Mouse (Mus musculus) heart, adult 18-20 months (tissue): ENCODE data around the gene Gale. TPM values are rescaled to one million over a fixed set of nuclear protein-coding genes. Genes with fewer than 3 reads are reported as not detected.
"Not testable (repeated sequence)": the region's sequence is repeated elsewhere in the genome, so short reads cannot be mapped to it uniquely, and the experiment has no call there.

ENCODE experiments used
- DNase-seq, 2 experiments: peaks; one replicate each; pipeline ENCODE4 v3.0.0; 2021 to 2022; ENCODE audit warnings: mixed read lengths in 1 of 2
- total RNA-seq, 2 experiments: library from RNA; stranded (reverse); gene quantifications; 2 replicates each; pipeline ENCODE4 v1.2.3; 2021

The Gale gene
- total RNA-seq, 2 experiments from 2014 or later, result 1.8 to 2.7 TPM

- DNase-seq, result no peak
These were observed 7.1 kb downstream of the Gale start for GRCm38 (mm10) chr4:135970585-135970984.

- DNase-seq, result no peak
These were observed 8.5 kb downstream of the Gale start for GRCm38 (mm10) chr4:135971805-135972555.

- DNase-seq, result peak; percentile 94
These were observed 9.0 kb downstream of the Gale start, which contains the start of gene Lypla2 for GRCm38 (mm10) chr4:135972556-135972906. Lypla2 (minus strand) TSS chr4:135972626.

GRCm38 (mm10) chr4:135972911-135973811 is 9.6 kb downstream of the Gale start:
- no peak for DNase-seq

- DNase-seq, result no peak
These were observed 12.6 kb downstream of the Gale start for GRCm38 (mm10) chr4:135976146-135976545.

- DNase-seq, result not testable (repeated sequence)
These were observed 16.7 kb downstream of the Gale start for GRCm38 (mm10) chr4:135980223-135980622.

GRCm38 (mm10) chr4:135981524-135982063 is 18.1 kb downstream of the Gale start:
- DNase-seq, result no peak

- no peak for DNase-seq
These were observed 21.0 kb downstream of the Gale start for GRCm38 (mm10) chr4:135984556-135984955.

GRCm38 (mm10) chr4:135985193-135985592 is 21.7 kb downstream of the Gale start:
- DNase-seq, result no peak

- DNase-seq, result no peak
These were observed 22.2 kb downstream of the Gale start for GRCm38 (mm10) chr4:135985769-135986168.

- DNase-seq, result peak in 1 of 2 experiments; percentile 34
These were observed 22.9 kb downstream of the Gale start for GRCm38 (mm10) chr4:135986301-135986942.

- DNase-seq, result peak; percentile 93 to 94
These were observed 23.6 kb downstream of the Gale start, which contains the start of gene Pithd1 for GRCm38 (mm10) chr4:135986943-135987710. Pithd1 (minus strand) TSS chr4:135987264.

GRCm38 (mm10) chr4:135987714-135988113 is 24.2 kb downstream of the Gale start:
- DNase-seq, result no peak

GRCm38 (mm10) chr4:135993941-135994340 is 30.4 kb downstream of the Gale start:
- DNase-seq, result no peak

- no peak for DNase-seq
These were observed 31.6 kb downstream of the Gale start for GRCm38 (mm10) chr4:135995118-135995517.

GRCm38 (mm10) chr4:136004107-136004675 is 40.7 kb downstream of the Gale start:
- no peak for DNase-seq

GRCm38 (mm10) chr4:136004921-136005320 is 41.4 kb downstream of the Gale start:
- DNase-seq, result no peak

GRCm38 (mm10) chr4:136006821-136007220 is 43.3 kb downstream of the Gale start:
- no peak for DNase-seq

GRCm38 (mm10) chr4:136008782-136009447 is 45.4 kb downstream of the Gale start:
- no peak for DNase-seq

GRCm38 (mm10) chr4:136010586-136010985 is 47.1 kb downstream of the Gale start:
- no peak for DNase-seq
